Mouse (Mus musculus): Measurements from ENCODE around the gene Cfap299.
A peak's percentile ranks its signal among the peaks of the same experiment; 100 is the strongest.

DNA sequence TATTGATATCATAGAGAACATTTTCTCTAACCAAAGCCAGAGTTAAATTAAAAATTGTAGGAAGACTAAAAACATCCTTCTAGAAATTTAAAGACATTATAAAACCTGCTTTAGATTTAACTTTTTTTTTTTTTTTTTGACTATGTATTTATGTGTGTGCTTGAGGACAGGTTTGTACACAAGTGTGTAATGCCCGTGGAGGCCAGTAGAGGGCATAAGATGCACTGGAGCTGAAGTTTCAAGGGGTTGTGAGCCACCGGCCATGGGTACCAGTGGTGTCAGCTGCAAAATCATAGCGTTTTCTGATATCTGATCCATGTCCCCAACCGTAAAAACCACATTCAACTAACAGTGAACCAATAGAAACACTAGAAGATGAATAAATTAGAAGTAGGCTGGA lies 377.5 kb downstream of the Cfap299 start:
- TF ChIP-seq POLR2A (IDR thresholded peaks at IDR 0.05; ENCODE audit: borderline replicate concordance, extremely low read depth, insufficient read depth, insufficient read length, poor library complexity, severe bottlenecking) (no peak), CTCF (IDR thresholded peaks at IDR 0.05; ENCODE audit: borderline replicate concordance, extremely low read depth, insufficient read depth, insufficient read length) (peak; percentile 40)

Data from brain, embryonic 14.5 days (tissue).